Mouse (Mus musculus) bone marrow, adult 2 months (tissue): ENCODE results near the gene Timp4. TPM values are rescaled to one million over a fixed set of nuclear protein-coding genes. Genes with fewer than 3 reads are reported as not detected.

Source experiments
- H3K27ac ChIP-seq: fragments of 200-500 bp; 2 replicates; pipeline ENCODE4 v1.5.1; 2012; ENCODE audit warnings: low read depth, mild to moderate bottlenecking, control low read depth, inconsistent platforms, low read length; ENCODE audit not compliant: control insufficient read depth, poor library complexity, insufficient read depth
- H3K4me1 ChIP-seq: fragments of 200-500 bp; 2 replicates; pipeline ENCODE4 v1.6.1; 2011; ENCODE audit warnings: low read length; ENCODE audit not compliant: control insufficient read depth, insufficient read depth
- H3K4me3 ChIP-seq: fragments of 200-500 bp; replicated peaks from 2 replicates; pipeline ENCODE3; 2011; ENCODE audit warnings: mild to moderate bottlenecking, low read depth, low read length, control low read depth; ENCODE audit not compliant: control insufficient read depth
- CTCF ChIP-seq: fragments of 200-500 bp; IDR thresholded peaks from 2 replicates; pipeline ENCODE4 v1.5.1; 2011; ENCODE audit warnings: low read length, control low read depth; ENCODE audit not compliant: control insufficient read depth, insufficient read depth
- POLR2A ChIP-seq: fragments of 200-500 bp; IDR thresholded peaks from 2 replicates; pipeline ENCODE4 v1.6.1; 2011; ENCODE audit warnings: low read depth, mild to moderate bottlenecking, control low read depth, low read length, borderline replicate concordance; ENCODE audit not compliant: control insufficient read depth
- WGBS: fragments of 180-500 bp; shearing (Covaris S2); methylation state at CpG from one replicate; pipeline ENCODE4 v1.1.7; 2018; 5-methylcytosine and 5-hydroxymethylcytosine counted together
- polyA plus RNA-seq: library from polyadenylated mRNA; stranded (reverse); fragments of >200 nt; gene quantifications from 2 replicates; pipeline ENCODE4 v1.2.4, GENCODE M21; 2011; ENCODE audit warnings: low replicate concordance; ENCODE audit not compliant: missing spikeins, insufficient read depth, insufficient read length

Timp4 gene
- polyA plus RNA-seq, 1 experiment = 0.62 TPM

DNA sequence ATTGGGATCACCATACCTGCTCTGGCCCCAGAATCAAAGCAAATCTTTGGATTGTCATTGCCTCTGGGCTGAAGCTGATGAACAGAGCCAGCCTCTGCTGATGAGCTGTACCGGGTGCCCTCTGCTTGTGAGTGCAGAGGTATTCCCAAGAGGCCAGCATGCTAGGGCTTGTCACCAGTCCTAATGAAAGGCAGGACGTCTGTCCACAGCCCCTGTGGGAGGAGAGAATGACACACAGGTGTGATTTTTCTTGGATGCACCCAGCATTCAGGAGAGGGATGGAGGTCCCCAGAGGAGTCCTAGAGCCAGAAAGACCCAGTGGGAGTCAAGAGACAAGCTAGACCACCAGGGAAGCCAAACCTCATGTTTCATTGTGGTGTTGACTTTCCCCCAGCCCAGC, 27.6 kb upstream of the Timp4 start:
- TF ChIP-seq CTCF = no peak
- TF ChIP-seq POLR2A = no peak
- Histone ChIP-seq H3K4me3 (no peak overlapping the region), H3K4me1 (no peaks in the 10 kb centered on the region), H3K27ac (no peak overlapping the region)
- WGBS = 69% methylated on average over 2 of the region's 2 CpGs

GRCm38 (mm10) chr6:115278086-115278485, 26.1 kb upstream of the Timp4 start:
- Histone ChIP-seq H3K4me1 (no peaks in the 10 kb centered on the region), H3K4me3 (no peak overlapping the region), H3K27ac (no peak overlapping the region)
- TF ChIP-seq POLR2A = no peak
- TF ChIP-seq CTCF = no peak
- 53% methylated on average over 8 of the region's 8 CpGs for whole genome bisulfite sequencing

DNA sequence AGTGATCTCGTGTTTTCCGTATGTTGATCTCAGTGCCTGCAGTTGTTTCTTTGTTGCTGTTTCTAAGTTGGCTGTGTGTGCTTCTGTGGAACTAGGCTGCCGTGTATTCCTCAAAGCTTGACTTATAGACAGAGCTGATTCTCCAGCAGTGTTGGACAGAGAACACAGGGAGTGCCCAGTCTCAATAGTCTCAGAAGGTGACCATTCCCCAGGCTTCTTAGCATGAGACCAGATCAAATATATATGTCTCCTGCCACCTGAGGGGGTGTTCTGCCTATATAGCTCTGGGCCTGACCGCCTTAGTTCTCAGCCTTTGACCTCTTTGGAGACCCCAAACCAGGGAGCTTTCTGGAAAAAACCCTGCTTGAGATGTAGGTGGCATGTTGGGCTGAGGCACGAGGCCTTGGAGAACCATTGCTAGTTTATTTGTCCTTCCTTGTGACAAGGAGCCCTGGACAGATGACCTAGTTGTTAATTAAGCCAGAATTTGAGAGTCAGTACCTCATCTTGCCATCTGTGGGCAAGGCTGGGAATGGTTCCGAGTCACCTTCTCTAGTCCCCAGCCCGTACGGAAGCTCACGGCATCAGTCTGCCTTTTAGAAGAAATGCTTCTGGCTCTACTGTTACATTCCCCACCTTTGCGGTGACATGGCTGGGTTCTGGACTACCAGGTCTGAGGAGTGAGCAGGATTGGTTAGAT, 23.3 kb upstream of the Timp4 start:
- no peak overlapping the region for H3K27ac ChIP-seq
- 85% methylated on average over 10 of the region's 10 CpGs for WGBS
- no peaks in the 10 kb centered on the region for H3K4me1 ChIP-seq
- no peak for TF ChIP-seq POLR2A
- no peak for TF ChIP-seq CTCF
- H3K4me3 ChIP-seq = no peak overlapping the region

- no peaks in the 10 kb centered on the region for H3K4me1 ChIP-seq
Observed at GRCm38 (mm10) chr6:115274705-115275104, 22.7 kb upstream of the Timp4 start.

GRCm38 (mm10) chr6:115273346-115273745, 21.3 kb upstream of the Timp4 start:
- H3K4me3 ChIP-seq = no peak overlapping the region
- TF ChIP-seq CTCF (no peak), POLR2A (no peak)
- WGBS = 79% methylated on average over 10 of the region's 10 CpGs
- no peak overlapping the region for H3K27ac ChIP-seq
- H3K4me1 ChIP-seq = no peaks in the 10 kb centered on the region

More at GRCm38 (mm10) chr6:115274705-115275104, 22.7 kb upstream of the Timp4 start:
- TF ChIP-seq POLR2A (no peak), CTCF (no peak)
- 68% methylated on average over 9 of the region's 9 CpGs for WGBS
- Histone ChIP-seq H3K27ac (no peak overlapping the region), H3K4me3 (no peak overlapping the region)

GRCm38 (mm10) chr6:115271866-115272271, 19.9 kb upstream of the Timp4 start:
- no peak overlapping the region for H3K27ac ChIP-seq
- no peaks in the 10 kb centered on the region for H3K4me1 ChIP-seq
- TF ChIP-seq CTCF = no peak
- TF ChIP-seq POLR2A = no peak
- WGBS = 22% methylated on average over 4 of the region's 4 CpGs
- H3K4me3 ChIP-seq = no peak overlapping the region

- WGBS = 74% methylated on average over 3 of the region's 3 CpGs
- H3K4me1 ChIP-seq = no peaks in the 10 kb centered on the region
- TF ChIP-seq POLR2A (no peak), CTCF (no peak)
Observed at GRCm38 (mm10) chr6:115271326-115271725, 19.3 kb upstream of the Timp4 start.

GRCm38 (mm10) chr6:115270085-115270484, 18.1 kb upstream of the Timp4 start:
- Histone ChIP-seq H3K27ac (no peak overlapping the region), H3K4me1 (no peaks in the 10 kb centered on the region), H3K4me3 (no peak overlapping the region)
- WGBS = 25% methylated on average over 2 of the region's 2 CpGs
- TF ChIP-seq CTCF = no peak
- TF ChIP-seq POLR2A = no peak

More at GRCm38 (mm10) chr6:115271326-115271725, 19.3 kb upstream of the Timp4 start:
- H3K4me3 ChIP-seq = no peak overlapping the region
- H3K27ac ChIP-seq = no peak overlapping the region

DNA sequence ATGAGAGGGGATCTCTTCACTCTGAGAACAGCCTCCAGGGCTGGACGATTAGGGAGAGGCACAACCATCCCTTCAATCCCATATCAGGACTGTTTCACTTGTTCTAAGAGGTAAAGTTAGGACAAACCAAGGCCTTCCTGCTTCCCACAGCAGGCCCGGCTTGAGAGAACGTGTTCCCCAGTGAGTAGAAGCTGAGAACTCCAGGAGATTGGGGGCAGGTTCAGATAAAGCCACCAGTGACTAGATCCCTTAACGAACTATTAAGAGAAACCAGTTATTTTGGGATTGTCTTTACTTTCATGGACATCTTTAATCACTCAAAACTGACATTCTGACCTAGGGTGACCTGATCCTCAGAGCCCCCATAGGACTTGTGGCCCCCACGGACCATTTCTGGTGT, 17.6 kb upstream of the Timp4 start:
- 72% methylated on average over 5 of the region's 5 CpGs for WGBS
- Histone ChIP-seq H3K4me1 (no peaks in the 10 kb centered on the region), H3K27ac (no peak overlapping the region), H3K4me3 (no peak overlapping the region)
- no peak for TF ChIP-seq POLR2A
- no peak for TF ChIP-seq CTCF
